Mouse (Mus musculus) kidney, postnatal 4 days (tissue): ENCODE data around the gene Cpa5.

Source experiments
- DNase-seq, 2 experiments: peaks; one replicate each; pipeline ENCODE4 v3.0.0; 2021; ENCODE audit warnings: mixed read lengths in 2 of 2

Gene Cpa5

DNA sequence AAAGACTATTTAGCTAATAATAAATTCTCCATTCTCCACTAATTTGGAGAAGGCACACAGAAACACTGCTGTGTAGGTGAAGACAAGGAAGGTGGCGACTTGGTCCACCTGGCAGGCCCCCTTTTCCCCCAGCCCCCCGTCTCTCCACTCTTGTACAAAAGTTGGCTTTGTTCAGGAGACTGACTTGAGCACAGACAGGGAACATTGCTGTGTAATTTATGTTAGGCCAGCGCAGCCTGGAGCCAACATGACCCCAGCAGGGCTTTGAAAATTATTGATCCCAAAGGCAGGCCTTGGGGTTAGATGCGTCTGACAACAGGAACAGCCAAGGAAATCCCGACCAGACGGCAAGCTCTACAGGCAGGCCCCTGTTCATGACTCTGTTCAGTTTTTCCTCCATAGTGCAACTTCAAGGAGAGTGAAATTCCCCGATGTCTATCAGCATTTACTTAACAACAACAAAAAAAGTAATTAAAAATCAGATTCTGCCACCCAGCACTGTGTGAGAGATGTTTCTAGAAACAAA lies 6.4 kb upstream of the Cpa5 start:
- DNase-seq, result no peak

DNA sequence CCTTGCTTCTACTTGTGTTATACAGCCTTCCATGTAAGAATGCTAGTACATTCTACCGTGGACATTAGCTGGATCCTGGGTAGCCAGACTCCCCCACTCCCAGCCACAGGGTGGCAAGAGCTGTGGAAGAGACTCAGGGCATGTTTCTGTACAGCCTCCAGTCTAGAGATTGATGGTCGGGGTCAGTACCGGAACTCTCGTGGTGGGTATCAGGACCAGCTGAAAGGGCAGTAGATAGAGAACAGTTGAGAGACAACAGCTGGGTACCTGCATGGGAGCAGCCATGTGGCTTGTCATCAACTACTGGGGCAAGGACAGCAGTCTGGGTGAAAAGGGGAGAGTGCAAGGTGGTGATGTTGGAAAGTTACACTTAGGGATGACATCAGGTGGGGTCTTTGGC lies 5.7 kb upstream of the Cpa5 start:
- DNase-seq, result no peak

DNA sequence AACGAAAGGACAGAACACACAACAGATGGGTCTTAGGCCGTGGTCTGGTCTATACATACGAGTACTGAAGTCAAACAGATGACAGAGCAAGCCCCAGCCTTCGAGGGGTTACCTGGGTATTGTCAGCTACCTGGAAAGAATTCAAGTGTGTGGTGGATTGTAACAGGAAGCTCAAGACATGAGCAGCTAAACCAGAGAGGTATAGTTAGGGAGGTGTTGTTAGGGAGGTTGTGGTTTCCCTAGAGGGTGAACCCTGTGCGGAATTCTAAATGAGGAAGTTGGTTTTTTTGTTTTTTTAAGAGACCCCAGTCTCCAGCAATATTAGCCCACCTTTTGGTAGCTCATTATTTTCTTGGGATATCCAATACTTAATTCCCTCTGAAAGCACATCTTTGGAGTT lies 5.1 kb upstream of the Cpa5 start:
- DNase-seq, result no peak

DNA sequence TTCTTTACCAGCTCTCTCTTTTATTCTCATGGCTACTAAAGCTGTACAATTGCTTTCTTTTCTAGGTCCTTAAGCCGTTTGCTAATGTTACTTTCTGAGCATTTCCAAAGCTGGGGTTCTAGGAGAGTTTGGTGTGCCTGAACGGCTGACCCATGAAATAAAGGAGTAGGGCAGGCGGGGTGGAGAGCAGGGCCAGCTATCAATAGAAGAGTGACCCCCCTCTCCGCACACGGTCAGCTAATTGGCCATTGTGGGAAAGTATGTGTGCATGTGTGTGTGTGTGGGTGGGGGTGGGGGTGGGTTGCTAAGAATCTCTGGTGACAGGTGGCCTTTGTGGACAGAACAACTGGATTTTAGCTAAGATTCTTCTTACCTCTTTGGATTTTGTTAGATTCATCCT lies 402 bp downstream of the Cpa5 start:
- DNase-seq, result no peak

DNA sequence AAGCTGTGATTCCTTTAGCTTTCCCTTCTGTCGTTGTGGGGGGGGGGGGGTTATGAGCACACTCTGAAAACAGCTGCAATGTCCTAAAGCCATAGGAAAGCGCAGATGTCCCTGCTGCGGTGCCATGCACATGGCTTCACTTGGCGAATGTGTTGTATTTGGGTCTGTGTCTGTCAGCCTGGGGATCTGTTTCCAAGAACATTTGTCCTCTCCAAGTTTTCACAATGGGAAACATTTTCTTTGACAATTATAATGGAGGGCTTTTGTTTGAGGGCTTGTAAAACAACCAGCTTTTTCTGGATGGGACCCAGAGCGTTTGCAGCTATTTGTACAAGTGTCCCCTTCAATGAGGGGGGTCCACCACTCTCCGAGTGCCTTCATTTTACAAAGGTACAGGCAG lies 3.4 kb downstream of the Cpa5 start:
- no peak for DNase-seq

DNA sequence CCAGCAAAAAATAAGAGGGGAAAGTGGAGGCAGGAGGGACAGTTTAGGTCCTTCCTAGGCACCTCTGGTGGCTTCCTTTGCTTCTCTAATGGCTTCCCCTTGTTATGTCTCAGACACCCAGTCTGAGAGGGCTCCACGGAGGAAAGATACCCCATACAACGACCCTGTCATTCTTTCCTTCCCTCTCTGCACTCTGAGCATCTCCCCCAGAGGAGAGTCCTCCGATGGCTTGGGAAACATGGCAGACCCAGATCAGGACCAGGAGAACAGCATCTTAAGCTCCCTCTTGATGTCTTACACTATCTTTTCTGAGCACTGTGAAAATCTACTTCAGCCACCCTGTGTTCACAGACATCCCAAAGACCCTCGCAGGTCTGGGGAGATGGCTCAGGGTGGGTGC lies 4.9 kb downstream of the Cpa5 start:
- DNase-seq, result no peak

DNA sequence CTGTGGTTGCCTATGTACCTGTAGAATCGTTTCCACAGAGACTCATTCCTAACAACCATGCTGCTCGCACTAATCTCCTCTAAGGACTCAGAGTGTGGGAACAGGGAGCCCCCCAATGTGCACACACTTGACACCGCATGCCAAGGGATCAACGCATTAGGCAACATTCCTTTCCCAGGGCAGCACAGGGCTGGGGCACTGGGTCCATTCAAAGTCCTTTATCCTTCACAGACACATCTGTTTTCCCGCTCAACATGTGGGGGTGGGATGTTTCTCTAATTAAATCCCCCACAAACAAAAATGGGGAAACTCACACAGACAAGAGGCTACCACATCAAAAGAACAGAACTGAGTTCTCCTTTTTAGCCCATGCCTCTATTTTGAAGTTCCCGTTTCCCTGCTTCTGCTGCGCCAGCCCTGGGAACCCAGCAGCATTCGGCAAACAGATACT lies 5.7 kb downstream of the Cpa5 start:
- no peak for DNase-seq

DNA sequence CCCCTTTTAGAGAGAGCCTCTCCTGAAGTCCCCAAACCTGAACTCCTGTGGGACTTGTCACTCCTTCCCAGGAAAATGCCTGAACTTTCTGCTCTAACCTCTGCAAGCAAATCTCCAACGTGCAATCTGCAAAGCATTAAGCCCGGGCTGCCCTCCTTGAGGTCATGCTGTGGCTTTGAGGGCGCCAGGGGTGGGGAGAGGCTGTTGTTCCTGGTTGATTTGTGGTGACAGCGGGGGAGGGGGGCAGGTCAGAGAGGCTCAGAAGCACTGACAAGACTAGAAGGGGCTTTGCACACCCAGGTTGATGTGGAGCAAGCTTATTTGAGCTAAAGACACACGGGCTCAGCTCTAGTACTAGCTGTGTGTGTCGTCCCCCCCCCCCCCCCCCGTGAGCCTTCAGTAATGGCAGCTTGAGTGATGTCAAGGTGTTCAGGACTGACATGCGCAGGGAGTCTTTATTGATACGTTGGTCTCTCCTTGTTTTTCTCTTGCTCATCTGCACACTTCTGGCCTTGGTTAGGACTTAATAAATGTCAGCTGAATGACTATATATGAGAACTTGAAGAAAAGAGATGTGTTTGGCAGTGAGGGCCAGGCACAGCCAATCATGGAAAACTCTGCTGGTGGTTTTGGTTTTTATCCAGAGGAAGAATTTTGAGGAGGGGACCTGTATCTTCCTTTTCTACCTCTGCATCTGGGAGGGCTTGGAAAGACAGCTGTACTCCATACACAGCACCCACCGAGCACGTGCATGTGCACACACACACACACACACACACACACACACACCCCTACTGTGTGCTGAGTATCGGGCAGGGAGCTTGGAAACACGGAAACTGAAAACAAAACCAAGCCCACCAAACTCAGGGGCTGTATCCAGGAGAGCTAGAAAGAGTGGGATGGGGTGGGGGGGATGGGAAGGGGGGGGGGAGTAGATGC lies 6.5 kb downstream of the Cpa5 start:
- DNase-seq, result peak; percentile 65 to 73

DNA sequence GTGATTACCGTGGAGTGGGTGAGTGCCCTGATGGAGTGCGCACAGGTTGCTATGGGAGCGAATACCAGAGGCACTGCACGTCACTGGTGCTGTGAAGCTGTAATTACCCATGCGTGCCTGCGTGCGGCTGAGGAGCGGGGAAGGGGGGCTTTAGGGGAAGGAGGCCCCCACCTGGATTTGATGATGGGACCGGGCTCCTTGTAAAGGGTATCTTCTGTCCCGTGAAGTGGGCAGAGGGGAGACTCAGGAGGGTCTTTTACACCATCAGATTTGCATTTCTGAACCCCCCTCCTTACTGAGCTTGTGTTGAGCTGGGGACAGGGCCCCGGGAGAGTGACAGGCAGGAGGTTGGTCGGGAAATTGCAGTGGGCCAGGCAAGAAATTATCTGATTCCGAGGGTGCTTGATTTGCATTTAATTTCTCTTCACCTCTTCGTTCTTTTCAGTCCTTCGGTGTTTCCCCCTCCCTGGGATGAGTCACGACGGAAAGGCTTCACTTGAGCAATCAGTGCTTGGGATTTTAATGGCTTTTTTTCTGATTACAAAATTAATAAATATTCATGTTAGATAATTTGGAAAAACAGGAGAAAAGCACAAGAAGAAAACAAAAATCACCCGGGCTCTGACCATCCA lies 7.3 kb downstream of the Cpa5 start:
- peak in 1 of 2 experiments; percentile 41 for DNase-seq

DNA sequence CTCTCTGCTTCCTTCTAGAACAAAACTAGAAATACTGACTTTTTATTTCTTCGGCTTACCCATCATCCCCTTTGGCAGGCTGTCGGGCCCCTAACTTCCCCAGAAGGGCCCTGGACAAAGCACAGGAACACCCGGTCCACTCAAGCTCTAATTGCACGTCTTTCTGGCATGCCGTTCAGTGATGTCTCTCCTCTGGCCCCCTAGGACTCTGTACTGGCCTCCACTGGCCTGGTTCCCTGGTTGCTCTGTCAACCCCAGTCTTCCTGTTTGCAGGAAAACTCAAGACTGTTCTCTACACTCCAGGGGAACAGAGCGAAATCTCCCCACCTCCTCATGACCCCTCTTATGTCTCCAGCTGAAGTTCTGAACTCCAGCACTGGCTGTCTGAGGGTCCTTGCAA lies 7.9 kb downstream of the Cpa5 start:
- DNase-seq, result no peak

DNA sequence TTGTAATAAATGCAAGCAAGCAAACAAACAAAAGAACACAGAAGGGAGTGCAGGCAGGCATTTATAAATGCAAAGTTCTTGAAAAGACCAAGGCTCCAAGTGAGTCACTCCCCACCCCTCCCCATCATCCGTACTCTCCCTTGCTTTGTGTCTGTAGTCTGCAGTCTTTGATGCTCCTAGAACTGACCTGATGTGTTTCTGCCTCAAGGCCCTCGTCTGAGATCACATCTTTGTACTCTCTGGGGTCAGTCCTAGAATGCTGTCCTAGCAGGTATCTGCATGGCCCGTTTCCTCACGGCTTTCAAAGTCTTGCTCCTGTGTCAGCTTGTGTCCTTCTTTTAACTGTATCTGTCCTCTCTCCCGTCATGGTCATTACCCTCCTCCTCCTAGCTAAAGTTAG lies 8.8 kb downstream of the Cpa5 start:
- no peak for DNase-seq

DNA sequence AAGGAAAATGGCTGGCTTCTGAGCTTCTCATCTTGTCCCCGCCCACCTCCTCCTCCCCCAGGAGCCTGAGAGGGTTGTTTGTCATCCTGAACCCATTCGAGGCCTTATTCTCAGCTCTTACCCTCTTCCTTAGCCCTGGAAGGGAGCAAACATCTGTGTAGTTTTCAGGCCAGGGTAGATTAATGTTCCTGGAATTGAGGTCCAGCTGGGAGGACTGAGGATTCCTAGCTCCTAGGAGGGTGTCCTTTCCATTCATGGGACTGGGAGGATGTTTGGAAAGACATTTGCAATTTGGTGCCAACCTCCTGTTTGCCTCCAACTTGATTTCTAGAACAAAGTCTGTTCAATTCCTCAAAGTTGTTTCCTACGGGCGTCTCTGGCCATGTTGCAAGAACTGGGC lies 9.8 kb downstream of the Cpa5 start:
- no peak for DNase-seq

DNA sequence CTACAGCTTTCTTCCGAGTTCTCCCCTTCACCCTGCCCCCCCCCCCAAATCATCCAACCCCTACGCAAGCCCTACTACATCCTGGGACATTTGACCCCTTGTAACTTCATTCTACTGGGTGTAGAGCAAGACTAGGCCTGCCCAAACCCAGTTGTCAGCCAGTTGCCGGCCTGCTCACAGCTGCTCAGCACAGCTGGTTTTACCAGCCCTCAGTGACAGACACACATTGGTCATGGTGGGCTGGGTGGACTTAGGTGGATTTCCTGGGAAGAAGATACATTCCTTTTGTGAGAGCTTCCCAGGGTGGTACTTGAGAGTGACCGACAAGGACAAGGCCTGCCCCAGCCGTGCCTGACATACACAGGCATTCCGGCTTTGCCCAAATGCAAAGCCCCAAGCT lies 10.2 kb downstream of the Cpa5 start:
- no peak for DNase-seq

DNA sequence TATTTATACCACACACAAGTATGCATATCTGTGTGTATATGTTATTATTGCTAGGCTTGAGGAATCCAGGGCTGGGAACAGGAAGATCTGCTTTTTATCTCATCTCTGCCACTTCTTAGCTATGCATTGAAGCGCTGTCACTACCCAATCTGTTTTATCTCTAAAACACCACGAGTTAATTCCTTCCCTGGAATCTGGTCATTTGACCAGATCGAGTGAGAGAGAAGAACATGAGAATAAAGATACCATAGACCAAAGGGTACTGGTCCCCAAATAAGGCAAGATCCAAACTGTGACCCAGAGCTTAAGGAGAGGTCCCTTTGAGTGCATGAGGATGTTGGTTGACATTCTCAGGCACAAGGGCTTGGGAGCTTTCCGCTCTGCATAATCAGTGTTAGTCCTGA lies 11.2 kb downstream of the Cpa5 start:
- DNase-seq, result no peak

DNA sequence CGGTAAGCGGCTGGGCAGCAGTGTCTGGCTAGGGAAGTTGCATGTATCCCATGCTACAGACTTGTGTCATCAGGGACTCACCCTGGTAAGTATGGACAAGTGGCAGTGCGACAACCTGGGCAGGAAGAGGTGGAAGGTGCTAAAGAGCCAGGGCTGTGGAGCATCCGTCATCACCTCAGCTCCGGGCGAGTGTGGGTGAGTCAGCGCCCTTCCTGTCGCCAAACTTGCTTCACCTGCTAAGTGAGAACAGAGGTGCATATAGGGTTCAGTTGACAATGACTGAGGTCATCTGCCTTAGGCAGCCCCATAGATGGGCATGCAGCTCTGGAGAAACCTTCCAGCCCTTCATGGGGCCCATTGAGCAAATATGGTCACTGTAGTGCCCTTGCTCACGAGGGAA lies 14.0 kb downstream of the Cpa5 start:
- DNase-seq, result no peak

DNA sequence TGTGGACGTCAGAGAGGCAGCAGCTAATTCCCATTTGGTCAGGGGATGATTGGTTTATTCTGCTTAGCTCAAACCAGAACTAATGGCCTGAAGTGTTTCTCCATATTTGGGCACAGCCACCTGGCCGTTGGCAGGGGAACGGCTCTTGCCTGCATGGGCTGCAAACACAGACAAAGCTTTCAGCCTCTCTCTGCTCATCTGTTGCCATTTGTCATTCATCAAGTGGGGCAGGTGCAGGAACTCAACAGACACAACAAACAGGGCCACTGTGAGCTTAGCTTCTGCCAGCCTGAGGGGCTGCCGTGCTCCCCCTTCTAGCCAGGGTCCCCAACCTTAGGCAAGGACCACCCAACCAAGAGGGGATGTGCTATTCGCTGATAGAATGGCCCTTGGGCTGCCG lies 17.3 kb downstream of the Cpa5 start:
- peak in 1 of 2 experiments; percentile 40 for DNase-seq

DNA sequence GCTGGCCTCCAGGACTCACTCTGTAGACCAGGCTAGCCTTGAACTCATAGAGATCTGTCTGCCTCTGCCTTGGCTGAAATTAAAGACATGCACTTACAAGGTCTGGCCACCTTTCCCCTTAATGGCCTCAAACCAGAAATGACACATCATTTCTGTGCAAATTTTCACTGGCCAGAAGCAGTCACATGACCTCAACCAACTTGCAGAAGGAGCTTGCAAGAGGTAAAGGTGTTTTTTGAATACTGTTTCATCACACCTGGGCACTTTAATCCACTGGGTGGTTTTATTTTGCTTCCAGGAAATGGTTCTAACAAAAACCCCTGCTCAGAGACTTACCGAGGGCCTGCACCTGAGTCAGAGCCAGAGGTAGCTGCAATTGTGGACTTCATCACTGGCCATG lies 19.2 kb downstream of the Cpa5 start:
- no peak for DNase-seq

DNA sequence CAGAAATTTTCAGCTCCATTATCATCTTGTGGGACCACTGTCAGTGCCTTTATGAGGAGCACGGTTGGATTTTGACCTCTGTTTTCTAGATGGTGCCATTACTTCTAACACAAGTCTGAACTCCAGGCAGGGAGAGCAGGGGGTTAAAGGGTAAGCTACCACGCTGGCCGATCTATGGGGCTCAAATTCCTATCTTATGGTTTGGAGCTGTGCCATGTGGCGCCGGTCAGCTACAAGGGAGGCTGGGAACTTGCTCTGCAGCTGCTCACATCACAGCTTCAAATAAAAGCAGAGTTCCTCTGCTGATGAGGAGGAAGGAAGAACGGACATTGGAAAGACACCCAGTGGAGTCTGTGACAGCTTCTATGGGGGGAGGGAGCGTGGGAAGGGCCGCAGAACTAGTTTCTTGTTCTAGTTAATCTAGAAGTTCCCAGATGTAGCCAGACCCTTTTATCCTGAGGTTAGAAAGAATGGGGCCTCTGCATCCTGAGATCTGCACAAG lies 24.6 kb downstream of the Cpa5 start:
- peak in 1 of 2 experiments; percentile 45 for DNase-seq

DNA sequence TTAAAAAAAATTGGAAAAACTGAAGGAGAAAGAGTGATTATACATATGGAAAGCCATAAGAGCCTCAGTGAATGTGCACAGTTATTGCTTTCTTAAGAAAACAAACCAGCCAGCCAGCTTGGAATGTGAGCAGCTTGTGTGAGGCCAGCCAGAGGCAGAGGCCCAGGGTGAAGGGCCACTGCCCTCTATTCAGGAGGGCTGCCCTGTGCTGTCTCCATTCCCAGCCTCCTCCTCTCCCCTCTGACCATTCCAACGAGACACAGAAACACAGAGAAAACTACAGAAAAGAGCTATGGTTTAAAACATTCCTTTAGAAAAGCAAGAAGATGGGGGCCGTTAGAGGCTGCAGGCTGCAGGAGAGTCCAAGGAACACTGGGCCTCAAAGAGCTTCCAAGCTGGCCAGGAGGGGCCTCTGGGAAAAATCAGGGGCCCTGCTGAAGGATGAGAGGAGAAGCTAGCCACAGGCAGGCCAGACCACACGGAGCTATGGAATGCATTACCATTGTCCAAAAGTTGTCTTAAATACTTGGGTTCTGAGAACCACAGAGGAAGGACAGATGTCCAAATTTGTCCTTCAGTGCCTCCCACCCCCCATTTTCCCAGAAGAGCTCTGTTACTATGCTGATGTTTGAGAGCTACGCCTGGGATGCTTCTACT lies 25.5 kb downstream of the Cpa5 start:
- peak in 1 of 2 experiments; percentile 41 for DNase-seq

DNA sequence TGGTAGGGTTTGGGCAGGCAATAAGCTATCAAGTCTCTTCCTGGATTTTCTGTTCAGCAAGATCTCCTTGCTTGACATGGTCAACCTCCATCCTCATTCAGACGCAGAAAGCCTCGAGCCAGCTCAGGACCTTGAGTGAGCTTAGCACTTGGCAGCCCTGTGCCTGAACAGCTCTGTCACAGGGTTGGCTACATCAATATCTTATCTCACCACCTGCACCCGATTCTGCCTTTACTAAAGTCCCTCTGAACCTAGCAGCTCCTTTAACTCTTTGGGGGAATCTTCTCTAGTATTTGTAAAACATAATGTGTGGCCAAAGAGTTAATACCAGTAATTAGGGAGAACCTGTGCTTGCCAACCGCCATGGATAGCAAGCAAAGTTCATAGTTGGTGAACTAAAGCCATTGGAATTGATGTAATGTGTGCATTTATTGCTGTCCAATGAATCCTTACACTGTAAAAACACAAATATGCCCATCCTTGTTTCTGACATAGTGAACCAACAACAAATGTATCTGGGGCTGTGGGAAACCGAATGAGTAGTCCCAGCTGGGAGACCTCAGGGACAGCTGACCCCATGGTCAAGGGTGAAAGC lies 28.0 kb downstream of the Cpa5 start, which contains the start of gene Cpa1:
Cpa1 (plus strand) TSS at position 545 of the 595 bp plus-strand sequence.
- no peak for DNase-seq

DNA sequence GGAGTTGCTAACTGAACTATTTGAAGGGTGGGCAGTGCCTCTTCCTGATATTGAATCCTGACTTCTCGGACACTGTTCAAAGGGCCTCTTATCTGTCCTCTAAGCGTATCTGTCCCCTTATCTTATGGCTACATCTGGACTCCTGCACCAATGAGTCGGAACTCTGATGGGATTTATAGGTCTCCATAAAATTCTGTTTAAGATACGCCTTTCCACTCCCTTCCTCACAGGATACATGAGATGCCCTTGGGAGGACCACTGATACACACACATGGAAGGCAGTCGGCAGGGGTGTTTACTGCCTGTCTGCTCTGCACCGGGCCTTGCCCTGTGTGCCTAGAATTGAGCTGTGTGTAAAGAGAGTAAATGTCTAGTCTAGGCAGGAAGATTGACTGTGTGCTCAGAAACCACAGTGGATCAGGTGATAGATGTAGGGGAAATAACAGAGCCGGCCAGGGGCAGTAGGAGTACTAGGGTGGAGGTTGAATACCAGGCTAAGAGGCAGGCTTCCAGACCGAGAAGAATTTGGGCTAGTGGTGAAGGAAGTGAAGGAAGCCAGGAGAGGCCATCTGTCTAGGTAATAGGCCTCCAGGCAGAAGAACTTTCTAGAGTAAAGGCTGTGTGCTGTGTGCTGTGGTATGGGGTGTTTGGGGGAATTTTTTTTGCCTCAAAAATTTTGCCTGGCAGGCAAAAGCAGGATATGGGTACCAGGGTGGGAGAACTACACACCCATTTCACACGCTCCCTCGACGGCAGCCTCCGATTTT lies 33.1 kb downstream of the Cpa5 start:
- DNase-seq, result no peak

DNA sequence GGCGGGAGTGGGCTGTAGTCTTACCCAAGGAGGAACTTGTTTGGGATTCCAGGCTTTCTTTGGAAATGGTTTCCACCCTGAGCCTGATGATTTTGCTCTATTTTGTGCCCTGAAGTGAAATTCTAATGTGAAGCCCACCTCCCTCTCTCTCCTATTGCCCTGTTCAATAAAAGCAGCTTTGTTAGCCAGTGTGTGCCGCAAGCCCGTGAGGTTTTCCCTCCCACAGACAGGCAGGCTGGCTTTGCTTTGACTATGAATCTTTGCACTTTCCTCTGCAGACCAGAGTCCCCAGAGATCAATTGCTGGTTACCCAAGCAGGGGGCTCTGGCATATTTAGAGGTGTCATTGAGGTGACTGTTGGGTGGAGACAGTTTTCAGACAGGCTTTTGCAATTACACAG lies 33.7 kb downstream of the Cpa5 start:
- no peak for DNase-seq
